Mouse (Mus musculus) intestine, postnatal 0 days (tissue): Measurements from ENCODE around the gene Hdgfl3. TPM values are rescaled to one million over a fixed set of nuclear protein-coding genes. Genes with fewer than 3 reads are reported as not detected.

Experiments used
- ATAC-seq: fragments of 200-750 bp; cut with Nextera tagmentation; 2 replicates; pipeline ENCODE4 v1.8.0; 2017; ENCODE audit warnings: mild to moderate bottlenecking, moderate TSS enrichment, moderate library complexity
- H3K27ac ChIP-seq: fragments of 300-500 bp; sonication (generic); 2 replicates; pipeline ENCODE4 v1.5.1; 2014; ENCODE audit warnings: mild to moderate bottlenecking, low read depth, low read length, moderate library complexity
- H3K27me3 ChIP-seq: fragments of 300-500 bp; sonication (generic); replicated peaks from 2 replicates; pipeline ENCODE4 v1.6.1; 2014; ENCODE audit warnings: low read length, mixed read lengths; ENCODE audit not compliant: control insufficient read depth, insufficient read depth
- H3K36me3 ChIP-seq: fragments of 300-500 bp; sonication (generic); 2 replicates; pipeline ENCODE4 v1.6.1; 2014; ENCODE audit warnings: mild to moderate bottlenecking, moderate library complexity; ENCODE audit not compliant: control insufficient read depth, insufficient read depth
- H3K4me1 ChIP-seq: fragments of 300-500 bp; sonication (generic); replicated peaks from 2 replicates; pipeline ENCODE4 v1.6.1; 2014; ENCODE audit warnings: antibody characterized with exemption, low read length, mixed read lengths; ENCODE audit not compliant: control insufficient read depth, insufficient read depth
- H3K4me2 ChIP-seq: fragments of 300-500 bp; sonication (generic); replicated peaks from 2 replicates; pipeline ENCODE4 v1.6.1; 2014; ENCODE audit warnings: low read depth, mild to moderate bottlenecking, moderate library complexity
- H3K4me3 ChIP-seq: fragments of 300-500 bp; sonication (generic); 2 replicates; pipeline ENCODE4 v1.5.1; 2014; ENCODE audit warnings: low read depth, low read length
- H3K9ac ChIP-seq: fragments of 300-500 bp; sonication (generic); 2 replicates; pipeline ENCODE4 v1.6.1; 2014; ENCODE audit warnings: mild to moderate bottlenecking, low read depth, low read length
- H3K9me3 ChIP-seq: fragments of 300-500 bp; sonication (generic); 2 replicates; pipeline ENCODE4 v1.6.1; 2016; ENCODE audit warnings: mixed run types; ENCODE audit not compliant: control insufficient read depth
- CTCF ChIP-seq: sonication (generic); IDR thresholded peaks from 2 replicates; pipeline ENCODE4 v1.5.1; 2016; ENCODE audit warnings: low read depth, mild to moderate bottlenecking, control low read depth, antibody characterized with exemption, moderate library complexity
- WGBS: fragments of 180-500 bp; shearing (Covaris S2); extraction: QIAGEN DNeasy Blood & Tissue Kit; methylation state at CpG from one replicate; pipeline ENCODE4 v1.1.7; 2014; 5-methylcytosine and 5-hydroxymethylcytosine counted together
- polyA plus RNA-seq: library from polyadenylated mRNA; unstranded; fragments of >200 nt; fragmentation: Nextera tagmentation; extraction: Ambion mirVana; gene quantifications from 2 replicates; pipeline ENCODE4 v1.2.1, GENCODE M21; 2015

The Hdgfl3 gene
- polyA plus RNA-seq, 1 experiment from 2014 or later, result 7.1 TPM

DNA sequence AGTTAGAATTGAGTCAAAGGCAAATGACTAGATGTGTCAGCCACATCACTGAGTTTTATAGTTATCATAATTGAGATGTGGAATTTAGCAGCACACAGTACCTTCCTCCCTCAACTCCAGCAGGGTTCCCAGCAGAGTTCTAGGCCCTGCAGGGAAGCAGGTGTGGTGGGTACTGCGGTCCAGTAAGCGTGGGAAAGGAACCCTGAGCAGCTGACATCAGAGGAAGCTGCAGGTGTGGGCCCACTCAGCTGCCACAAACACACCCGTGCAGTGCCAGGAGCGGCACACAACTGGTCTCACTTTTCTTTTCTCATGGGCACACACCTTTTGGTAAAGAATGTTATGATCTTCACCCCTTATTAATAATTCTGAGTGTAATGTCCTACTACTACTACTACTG is 53.5 kb downstream of the Hdgfl3 start:
- TF ChIP-seq CTCF, result no peak
- no peaks in the 10 kb centered on the region for H3K4me1 ChIP-seq
- no peak overlapping the region for H3K27ac ChIP-seq
- H3K9ac ChIP-seq, result no peak overlapping the region
- H3K4me2 ChIP-seq, result no peak overlapping the region
- WGBS, result 83% methylated on average over 4 of the region's 4 CpGs
- ATAC-seq, result no peak
- H3K9me3 ChIP-seq, result no peaks in the 10 kb centered on the region
- H3K4me3 ChIP-seq, result no peak overlapping the region
- H3K27me3 ChIP-seq, result no peaks in the 10 kb centered on the region
- no peaks in the 10 kb centered on the region for H3K36me3 ChIP-seq

DNA sequence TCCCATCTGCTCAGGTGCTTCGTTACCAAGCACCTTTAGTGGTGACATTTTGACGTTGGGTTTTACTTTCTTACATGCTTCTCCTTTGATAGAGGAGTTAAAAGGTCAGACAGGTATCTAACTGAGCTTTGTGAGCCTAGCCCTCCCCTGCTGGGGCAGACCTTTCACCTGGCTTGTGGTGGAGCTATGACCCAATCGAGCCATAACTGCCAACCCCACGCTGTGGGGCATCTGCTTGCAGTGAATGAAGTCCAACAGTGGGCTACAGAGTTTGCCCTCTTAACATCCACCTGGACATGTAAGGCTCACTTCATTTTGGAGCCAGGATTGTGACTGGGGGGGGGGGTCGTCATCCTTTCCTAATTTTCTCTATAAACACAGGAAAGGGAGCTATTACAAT is 54.0 kb downstream of the Hdgfl3 start:
- no peaks in the 10 kb centered on the region for H3K9me3 ChIP-seq
- H3K4me3 ChIP-seq, result no peak overlapping the region
- no peak for TF ChIP-seq CTCF
- no peaks in the 10 kb centered on the region for H3K36me3 ChIP-seq
- no peaks in the 10 kb centered on the region for H3K27me3 ChIP-seq
- no peaks in the 10 kb centered on the region for H3K4me1 ChIP-seq
- WGBS, result 77% methylated on average over 5 of the region's 5 CpGs
- H3K27ac ChIP-seq, result no peak overlapping the region
- ATAC-seq, result no peak
- no peak overlapping the region for H3K4me2 ChIP-seq
- no peak overlapping the region for H3K9ac ChIP-seq

DNA sequence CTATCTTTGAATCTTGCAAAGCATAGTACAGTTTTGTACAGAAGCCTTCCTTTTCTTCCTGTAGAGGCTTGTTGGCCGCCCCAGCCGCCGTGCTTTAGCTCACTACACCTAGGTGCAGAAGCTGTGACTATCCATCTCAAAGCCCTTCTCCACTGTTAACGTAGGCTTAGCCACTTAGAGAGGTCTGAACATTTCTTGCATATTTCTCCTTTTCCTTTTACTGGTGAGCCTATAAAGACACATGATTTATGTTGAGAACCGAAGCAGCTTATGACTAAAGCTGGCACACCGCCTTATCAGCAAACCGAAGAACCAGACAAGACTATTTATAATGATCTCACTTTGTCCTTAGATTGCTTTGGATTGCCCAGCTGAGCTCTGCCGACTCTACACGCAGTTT is 58.9 kb downstream of the Hdgfl3 start:
- H3K9ac ChIP-seq, result no peak overlapping the region
- H3K4me2 ChIP-seq, result no peak overlapping the region
- no peaks in the 10 kb centered on the region for H3K4me1 ChIP-seq
- ATAC-seq, result no peak
- no peaks in the 10 kb centered on the region for H3K9me3 ChIP-seq
- no peaks in the 10 kb centered on the region for H3K27me3 ChIP-seq
- H3K4me3 ChIP-seq, result no peak overlapping the region
- no peaks in the 10 kb centered on the region; the same call in 1 of the 2 replicates for H3K36me3 ChIP-seq
- TF ChIP-seq CTCF, result no peak
- no peak overlapping the region for H3K27ac ChIP-seq
- 60% methylated on average over 9 of the region's 9 CpGs for WGBS

DNA sequence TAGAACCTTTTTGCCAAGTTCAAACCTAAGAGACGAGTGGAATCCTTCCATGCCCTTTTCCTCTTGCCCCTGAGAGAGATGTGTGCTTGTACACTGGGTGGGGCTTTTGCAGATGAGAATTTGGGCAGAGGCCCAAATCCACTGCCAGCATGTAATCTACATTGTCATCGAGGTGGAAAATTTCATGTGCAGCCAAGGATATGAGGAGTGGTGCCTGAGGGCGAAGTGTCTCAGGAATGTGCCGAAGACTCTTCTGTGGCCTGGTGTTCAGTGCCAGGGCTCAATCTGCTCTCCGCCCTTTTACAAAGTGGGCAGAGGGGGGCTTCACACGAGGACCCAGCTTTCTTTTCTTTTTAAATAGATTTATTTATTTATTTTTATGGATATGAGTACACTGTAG is 59.6 kb downstream of the Hdgfl3 start:
- ATAC-seq, result no peak
- no peak overlapping the region for H3K4me3 ChIP-seq
- H3K4me1 ChIP-seq, result no peaks in the 10 kb centered on the region

DNA sequence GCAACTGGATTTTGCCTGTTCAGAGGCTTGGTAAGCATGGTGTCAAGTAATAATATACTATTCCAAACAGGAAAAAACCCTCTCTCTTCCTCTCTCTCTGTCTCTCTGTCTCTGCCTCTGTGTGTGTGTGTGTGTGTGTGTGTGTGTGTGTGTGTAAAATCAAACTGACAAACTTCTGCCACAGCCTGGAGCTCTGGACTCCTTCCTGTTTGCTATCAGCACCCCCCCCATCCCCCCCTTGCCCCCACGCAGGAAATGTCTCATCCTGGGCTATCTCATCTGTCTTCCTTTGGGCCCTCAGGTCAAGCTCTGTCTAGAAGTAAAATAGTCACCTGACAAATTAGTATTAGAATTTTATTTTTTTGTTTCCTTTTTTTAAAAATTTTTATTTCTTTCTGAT is 60.5 kb downstream of the Hdgfl3 start:
- no peaks in the 10 kb centered on the region for H3K4me1 ChIP-seq
- no peak overlapping the region for H3K4me2 ChIP-seq
- H3K27ac ChIP-seq, result no peak overlapping the region
- no peak overlapping the region for H3K4me3 ChIP-seq
- H3K9me3 ChIP-seq, result no peaks in the 10 kb centered on the region
- TF ChIP-seq CTCF, result no peak
- no peak overlapping the region for H3K9ac ChIP-seq
- no peak for ATAC-seq
- H3K36me3 ChIP-seq, result no peaks in the 10 kb centered on the region; the same call in 1 of the 2 replicates
- H3K27me3 ChIP-seq, result no peaks in the 10 kb centered on the region
- WGBS, result 29% methylated on average over 1 of the region's 1 CpGs

More for the DNA sequence above, 59.6 kb downstream of the Hdgfl3 start:
- Histone ChIP-seq H3K4me2 (no peak overlapping the region), H3K36me3 (no peaks in the 10 kb centered on the region; the same call in 1 of the 2 replicates), H3K9me3 (no peaks in the 10 kb centered on the region), H3K9ac (no peak overlapping the region), H3K27ac (no peak overlapping the region), H3K27me3 (no peaks in the 10 kb centered on the region)
- TF ChIP-seq CTCF, result no peak
- 79% methylated on average over 6 of the region's 6 CpGs for WGBS

DNA sequence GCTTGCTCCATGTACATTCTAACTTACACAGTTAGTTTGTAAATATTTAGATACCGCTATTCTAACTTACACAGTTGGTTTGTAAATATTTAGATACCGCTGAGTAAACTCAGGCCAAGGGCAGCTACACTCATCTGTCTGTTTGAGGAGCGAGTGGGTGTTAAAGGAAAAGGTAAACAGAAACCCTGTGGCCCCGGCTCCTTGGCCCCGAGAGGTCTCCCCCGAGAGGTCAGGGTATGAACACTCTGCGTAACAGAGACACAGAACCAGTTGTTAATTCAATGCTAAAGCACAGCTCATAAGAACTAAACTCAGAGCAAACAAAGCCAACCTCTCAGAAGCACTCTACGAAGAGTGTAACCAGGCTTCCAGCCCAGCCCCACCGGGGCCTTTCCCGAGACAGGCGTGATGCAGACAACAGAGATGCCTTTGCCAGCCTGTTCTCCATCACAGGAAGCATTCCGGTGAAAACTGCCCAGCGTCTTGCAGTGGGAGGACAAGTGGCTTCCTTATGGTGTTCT is 61.7 kb downstream of the Hdgfl3 start:
- no peaks in the 10 kb centered on the region for H3K9me3 ChIP-seq
- no peak overlapping the region for H3K27ac ChIP-seq
- H3K4me2 ChIP-seq, result no peak overlapping the region
- ATAC-seq, result no peak
- H3K36me3 ChIP-seq, result no peaks in the 10 kb centered on the region; the same call in 1 of the 2 replicates
- 27% methylated on average over 13 of the region's 13 CpGs for WGBS
- H3K4me3 ChIP-seq, result no peak overlapping the region
- H3K27me3 ChIP-seq, result no peaks in the 10 kb centered on the region
- H3K4me1 ChIP-seq, result no peaks in the 10 kb centered on the region
- no peak for TF ChIP-seq CTCF
- no peak overlapping the region for H3K9ac ChIP-seq

DNA sequence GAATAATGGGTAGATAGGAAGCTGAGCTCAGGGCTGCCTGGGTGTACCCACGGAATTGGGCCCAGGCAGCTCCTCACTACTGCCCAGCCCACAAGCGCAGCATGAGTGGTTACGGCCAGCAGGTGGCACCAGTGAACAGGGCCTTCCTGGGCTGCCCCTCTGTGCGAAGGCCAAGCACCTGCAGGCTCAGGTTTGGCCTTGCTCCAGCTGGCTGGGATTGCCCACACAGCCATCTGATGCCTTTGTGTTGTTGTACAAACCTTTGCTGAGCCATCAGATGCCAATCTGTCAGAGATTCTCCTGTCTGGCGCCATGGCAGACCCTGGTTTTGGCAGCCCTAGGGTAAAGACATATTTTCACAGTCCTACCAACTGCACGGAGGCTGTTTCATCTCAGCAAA is 66.1 kb downstream of the Hdgfl3 start:
- 34% methylated on average over 6 of the region's 6 CpGs for WGBS
- no peak overlapping the region for H3K9ac ChIP-seq
- H3K4me3 ChIP-seq, result no peak overlapping the region
- H3K9me3 ChIP-seq, result no peaks in the 10 kb centered on the region
- H3K4me2 ChIP-seq, result no peak overlapping the region
- H3K36me3 ChIP-seq, result no peaks in the 10 kb centered on the region; the same call in 1 of the 2 replicates
- ATAC-seq, result 0 out of 2 replicates have a peak, but pooled peaks have one; percentile 54
- no peaks in the 10 kb centered on the region for H3K4me1 ChIP-seq
- H3K27ac ChIP-seq, result no peak overlapping the region
- TF ChIP-seq CTCF, result peak; percentile 95
- no peaks in the 10 kb centered on the region for H3K27me3 ChIP-seq
